10 mouse cellular contexts compared by ENCODE assay signal in genomic region chr17:29330221-29330620, GRCm38 (mm10). TPM values are rescaled to one million over a fixed set of nuclear protein-coding genes. Genes with fewer than 3 reads are reported as not detected.
DNase-seq lines count a peak whose midpoint lies in the region; ATAC-seq lines count a peak whose summit lies in the region.
"Had no signal": no experiment of that assay in that cellular context is flagged by ENCODE, and none has a peak within 500 bp of the region (broad histone marks: within the 10 kb centered on the region; RNA-seq: fewer than 3 reads in every experiment).

No protein-coding gene starts in this region.

- peaks cover 18% of the 10 kb centered on the region for H3K36me3 ChIP-seq in heart, embryonic 16.5 days (ENCODE audit: control insufficient read depth, insufficient read depth)
- peaks cover 22% of the 10 kb centered on the region for H3K36me3 ChIP-seq in heart, embryonic 11.5 days (ENCODE audit: control insufficient read depth, insufficient read depth, low read length)
- H3K36me3 ChIP-seq in neural tube, embryonic 13.5 days, result peaks cover 48% of the 10 kb centered on the region
- peaks cover 42% of the 10 kb centered on the region for H3K36me3 ChIP-seq in midbrain, embryonic 12.5 days
- peaks cover 21% of the 10 kb centered on the region for H3K36me3 ChIP-seq in stomach, embryonic 16.5 days (ENCODE audit: control insufficient read depth, insufficient read depth, low read length)

- WGBS in heart, embryonic 16.5 days, result 82% methylated on average over 3 of the region's 3 CpGs
- WGBS in heart, embryonic 11.5 days (ENCODE audit: insufficient replicate concordance), result 80% methylated on average over 3 of the region's 3 CpGs
- 91% methylated on average over 3 of the region's 3 CpGs for WGBS in neural tube, embryonic 13.5 days
- WGBS in midbrain, embryonic 12.5 days, result 89% methylated on average over 3 of the region's 3 CpGs
- WGBS in stomach, embryonic 16.5 days, result 70% methylated on average over 3 of the region's 3 CpGs

- H3K9ac ChIP-seq in heart, embryonic 16.5 days (ENCODE audit: low read length), result no peak overlapping the region
- H3K9ac ChIP-seq in heart, embryonic 11.5 days (ENCODE audit: low read depth, low read length), result no peak overlapping the region
- H3K9ac ChIP-seq in neural tube, embryonic 13.5 days, result no peak overlapping the region
- no peak overlapping the region for H3K9ac ChIP-seq in midbrain, embryonic 12.5 days (replicated peaks)
- no peak overlapping the region for H3K9ac ChIP-seq in stomach, embryonic 16.5 days (ENCODE audit: low read length)

- 0 out of 2 replicates have a peak overlapping the region, but pooled peaks have one; percentile 36 for H3K27ac ChIP-seq in heart, embryonic 16.5 days (ENCODE audit: low read length)
- H3K27ac ChIP-seq in heart, embryonic 11.5 days (ENCODE audit: low read depth, low read length), result no peak overlapping the region
- peak overlapping the region; percentile 76 for H3K27ac ChIP-seq in neural tube, embryonic 13.5 days (replicated peaks)
- peak overlapping the region; percentile 70 for H3K27ac ChIP-seq in midbrain, embryonic 12.5 days (replicated peaks)
- peak overlapping the region; percentile 46; the same call in 1 of the 2 replicates for H3K27ac ChIP-seq in stomach, embryonic 16.5 days (ENCODE audit: low read length)
- H3K27ac ChIP-seq: left cerebral cortex, adult 2 months had no signal

- ATAC-seq in heart, embryonic 16.5 days (replicated peaks; ENCODE audit: extremely low read depth, insufficient read depth, low FRiP score), result no peak
- no peak for ATAC-seq in heart, embryonic 11.5 days (replicated peaks; ENCODE audit: insufficient number of reproducible peaks, low FRiP score, low TSS enrichment)
- ATAC-seq in neural tube, embryonic 13.5 days (ENCODE audit: low read depth), result no peak
- no peak for ATAC-seq in midbrain, embryonic 12.5 days (ENCODE audit: low FRiP score, low read depth)
- no peak for ATAC-seq in stomach, embryonic 16.5 days (ENCODE audit: insufficient read depth, low FRiP score)

- H3K27me3 ChIP-seq in heart, embryonic 16.5 days (ENCODE audit: control insufficient read depth, insufficient read depth, low read length), result peaks cover 15% of the 10 kb centered on the region; the same call in 1 of the 2 replicates
- peaks cover 18% of the 10 kb centered on the region for H3K27me3 ChIP-seq in heart, embryonic 11.5 days (ENCODE audit: control insufficient read depth, insufficient read depth, low read length)
- H3K27me3 ChIP-seq in neural tube, embryonic 13.5 days, result peaks cover 4% of the 10 kb centered on the region; the same call in 1 of the 2 replicates
- peaks cover 15% of the 10 kb centered on the region; the same call in 1 of the 2 replicates for H3K27me3 ChIP-seq in midbrain, embryonic 12.5 days
- no peaks in the 10 kb centered on the region for H3K27me3 ChIP-seq in stomach, embryonic 16.5 days (ENCODE audit: control insufficient read depth, insufficient read depth, low read length)

- no peaks in the 10 kb centered on the region for H3K9me3 ChIP-seq in heart, embryonic 16.5 days (replicated peaks; ENCODE audit: control insufficient read depth, low read length)
- H3K9me3 ChIP-seq in heart, embryonic 11.5 days (replicated peaks; ENCODE audit: control insufficient read depth, low read length), result no peaks in the 10 kb centered on the region
- no peaks in the 10 kb centered on the region for H3K9me3 ChIP-seq in neural tube, embryonic 13.5 days
- H3K9me3 ChIP-seq in midbrain, embryonic 12.5 days, result no peaks in the 10 kb centered on the region
- H3K9me3 ChIP-seq in stomach, embryonic 16.5 days (replicated peaks; ENCODE audit: control insufficient read depth, low read length), result no peaks in the 10 kb centered on the region

- DNase-seq in neural tube, embryonic 10.5 days (ENCODE audit: extremely low spot score, low spot score), result no peak
- DNase-seq in lung, postnatal 14 days, result no peak
- DNase-seq: right cerebral cortex, postnatal 25 days; thymus, postnatal 25 days had no signal

- peaks cover 15% of the 10 kb centered on the region for H3K4me1 ChIP-seq in heart, embryonic 16.5 days (ENCODE audit: control insufficient read depth, insufficient read depth, low read length)
- H3K4me1 ChIP-seq in heart, embryonic 11.5 days (ENCODE audit: control insufficient read depth, insufficient read depth, low read length), result peaks cover 24% of the 10 kb centered on the region
- peaks cover 36% of the 10 kb centered on the region for H3K4me1 ChIP-seq in neural tube, embryonic 13.5 days (replicated peaks)
- peaks cover 49% of the 10 kb centered on the region for H3K4me1 ChIP-seq in midbrain, embryonic 12.5 days
- peaks cover 13% of the 10 kb centered on the region; the same call in 1 of the 2 replicates for H3K4me1 ChIP-seq in stomach, embryonic 16.5 days (ENCODE audit: control insufficient read depth, insufficient read depth, low read length)

- no peak overlapping the region for H3K4me3 ChIP-seq in heart, embryonic 16.5 days (ENCODE audit: low read length)
- no peak overlapping the region for H3K4me3 ChIP-seq in heart, embryonic 11.5 days (ENCODE audit: low read depth, low read length)
- no peak overlapping the region for H3K4me3 ChIP-seq in neural tube, embryonic 13.5 days
- no peak overlapping the region for H3K4me3 ChIP-seq in midbrain, embryonic 12.5 days
- H3K4me3 ChIP-seq in stomach, embryonic 16.5 days (replicated peaks; ENCODE audit: low read length), result no peak overlapping the region
- H3K4me3 ChIP-seq: left cerebral cortex, adult 2 months had no signal

- H3K4me2 ChIP-seq in heart, embryonic 16.5 days (ENCODE audit: low read depth, low read length), result no peak overlapping the region
- no peak overlapping the region for H3K4me2 ChIP-seq in heart, embryonic 11.5 days
- H3K4me2 ChIP-seq in neural tube, embryonic 13.5 days, result no peak overlapping the region
- no peak overlapping the region for H3K4me2 ChIP-seq in midbrain, embryonic 12.5 days (replicated peaks)
- no peak overlapping the region for H3K4me2 ChIP-seq in stomach, embryonic 16.5 days (ENCODE audit: low read depth, low read length)

RNA-seq across cellular contexts. Expression of gene Pi16, which starts 12.7 kb away (rescaled TPM):
- 3.5 and 4.0 TPM in 2 replicates for polyA plus RNA-seq in heart, embryonic 16.5 days (2015; fragmentation: Nextera tagmentation; extraction: Ambion mirVana)
- polyA plus RNA-seq in heart, embryonic 11.5 days (2014; fragmentation: Nextera tagmentation; extraction: Ambion mirVana), result 0.55 and 1.7 TPM in 2 replicates
- 1.5 and 1.8 TPM in 2 replicates for polyA plus RNA-seq in neural tube, embryonic 13.5 days (2015; fragmentation: Nextera tagmentation; extraction: Ambion mirVana)
- 1.3 and 2.0 TPM in 2 replicates for polyA plus RNA-seq in midbrain, embryonic 12.5 days (2016; fragmentation: Nextera tagmentation; extraction: Ambion mirVana)
- 1.8 and 2.6 TPM in 2 replicates for polyA plus RNA-seq in stomach, embryonic 16.5 days (2015; fragmentation: Nextera tagmentation; extraction: Ambion mirVana)

RNA-seq across cellular contexts. Expression of gene Mtch1, which starts 17.5 kb away (rescaled TPM):
- polyA plus RNA-seq in heart, embryonic 16.5 days (2015; fragmentation: Nextera tagmentation; extraction: Ambion mirVana), result 220 and 273 TPM in 2 replicates
- polyA plus RNA-seq in heart, embryonic 11.5 days (2014; fragmentation: Nextera tagmentation; extraction: Ambion mirVana), result 266 and 306 TPM in 2 replicates
- 467 and 490 TPM in 2 replicates for polyA plus RNA-seq in neural tube, embryonic 13.5 days (2015; fragmentation: Nextera tagmentation; extraction: Ambion mirVana)
- polyA plus RNA-seq in midbrain, embryonic 12.5 days (2016; fragmentation: Nextera tagmentation; extraction: Ambion mirVana), result 407 and 436 TPM in 2 replicates
- polyA plus RNA-seq in stomach, embryonic 16.5 days (2015; fragmentation: Nextera tagmentation; extraction: Ambion mirVana), result 91.7 and 102 TPM in 2 replicates

RNA-seq across cellular contexts. Expression of gene Fgd2, which starts 30.5 kb away (rescaled TPM):
- polyA plus RNA-seq in heart, embryonic 16.5 days (2015; fragmentation: Nextera tagmentation; extraction: Ambion mirVana), result 4.8 and 4.9 TPM in 2 replicates
- polyA plus RNA-seq in heart, embryonic 11.5 days (2014; fragmentation: Nextera tagmentation; extraction: Ambion mirVana), result 1.2 and 2.3 TPM in 2 replicates
- polyA plus RNA-seq in neural tube, embryonic 13.5 days (2015; fragmentation: Nextera tagmentation; extraction: Ambion mirVana), result 3.7 and 4.2 TPM in 2 replicates
- 3.6 and 5.3 TPM in 2 replicates for polyA plus RNA-seq in midbrain, embryonic 12.5 days (2016; fragmentation: Nextera tagmentation; extraction: Ambion mirVana)
- 12.1 and 13.1 TPM in 2 replicates for polyA plus RNA-seq in stomach, embryonic 16.5 days (2015; fragmentation: Nextera tagmentation; extraction: Ambion mirVana)
